Mouse (Mus musculus): ENCODE measurements around the gene Rnf208.

Rnf208 gene

GRCm38 (mm10) chr2:25286837-25287636 is 45.0 kb downstream of the Rnf208 start:
- TF ChIP-seq NANOG (IDR thresholded peaks at IDR 0.05; ENCODE audit: borderline replicate concordance, low read length) (no peak), CTCF (conservative IDR thresholded peaks at IDR 0.05; ENCODE audit: low read length) (no peak), POU5F1 (IDR thresholded peaks at IDR 0.05; ENCODE audit: borderline replicate concordance, low read length) (no peak)
- peaks cover 55% of the 10 kb centered on the region for H3K4me1 ChIP-seq (replicated peaks; ENCODE audit: low read depth, low read length)
- no peaks in the 10 kb centered on the region for H3K9me3 ChIP-seq (ENCODE audit: low read length)
- H3K27me3 ChIP-seq (ENCODE audit: insufficient read depth, low read length), result peaks cover 51% of the 10 kb centered on the region
- H3K36me3 ChIP-seq (ENCODE audit: insufficient read depth, low read length), result peaks cover 41% of the 10 kb centered on the region
- no peak overlapping the region for H3K4me3 ChIP-seq (replicated peaks; ENCODE audit: low read length)

- peaks cover 61% of the 10 kb centered on the region for H3K27me3 ChIP-seq (ENCODE audit: insufficient read depth, low read length)
- peaks cover 64% of the 10 kb centered on the region for H3K4me1 ChIP-seq (replicated peaks; ENCODE audit: low read depth, low read length)
These were observed 46.0 kb downstream of the Rnf208 start, which contains the start of gene Tmem210 for GRCm38 (mm10) chr2:25287927-25288649. Tmem210 (plus strand) TSS chr2:25288145.

GRCm38 (mm10) chr2:25288734-25289345 is 46.8 kb downstream of the Rnf208 start:
- Histone ChIP-seq H3K4me3 (replicated peaks; ENCODE audit: low read length) (no peak overlapping the region), H3K4me1 (replicated peaks; ENCODE audit: low read depth, low read length) (peaks cover 71% of the 10 kb centered on the region), H3K9me3 (ENCODE audit: low read length) (no peaks in the 10 kb centered on the region), H3K36me3 (ENCODE audit: insufficient read depth, low read length) (peaks cover 27% of the 10 kb centered on the region), H3K27me3 (ENCODE audit: insufficient read depth, low read length) (peaks cover 66% of the 10 kb centered on the region)
- TF ChIP-seq POU5F1 (IDR thresholded peaks at IDR 0.05; ENCODE audit: borderline replicate concordance, low read length) (no peak), CTCF (conservative IDR thresholded peaks at IDR 0.05; ENCODE audit: low read length) (no peak), NANOG (IDR thresholded peaks at IDR 0.05; ENCODE audit: borderline replicate concordance, low read length) (no peak)

More at GRCm38 (mm10) chr2:25287927-25288649, 46.0 kb downstream of the Rnf208 start, which contains the start of gene Tmem210:
- Histone ChIP-seq H3K9me3 (ENCODE audit: low read length) (no peaks in the 10 kb centered on the region), H3K36me3 (ENCODE audit: insufficient read depth, low read length) (peaks cover 30% of the 10 kb centered on the region), H3K4me3 (replicated peaks; ENCODE audit: low read length) (no peak within 1 kb of the TSS)
- TF ChIP-seq NANOG (IDR thresholded peaks at IDR 0.05; ENCODE audit: borderline replicate concordance, low read length) (no peak), CTCF (conservative IDR thresholded peaks at IDR 0.05; ENCODE audit: low read length) (no peak), POU5F1 (IDR thresholded peaks at IDR 0.05; ENCODE audit: borderline replicate concordance, low read length) (no peak)

- H3K4me3 ChIP-seq (replicated peaks; ENCODE audit: low read length), result peak within 1 kb of the TSS; percentile 78
- TF ChIP-seq NANOG (IDR thresholded peaks at IDR 0.05; ENCODE audit: borderline replicate concordance, low read length), result peak; percentile 41; the same call in 1 of the 2 replicates
- TF ChIP-seq CTCF (conservative IDR thresholded peaks at IDR 0.05; ENCODE audit: low read length), result no peak
- H3K9me3 ChIP-seq (ENCODE audit: low read length), result no peaks in the 10 kb centered on the region
- peaks cover 76% of the 10 kb centered on the region for H3K4me1 ChIP-seq (replicated peaks; ENCODE audit: low read depth, low read length)
- peaks cover 68% of the 10 kb centered on the region for H3K27me3 ChIP-seq (ENCODE audit: insufficient read depth, low read length)
- H3K36me3 ChIP-seq (ENCODE audit: insufficient read depth, low read length), result peaks cover 27% of the 10 kb centered on the region
These were observed 47.6 kb downstream of the Rnf208 start, which contains the start of gene Lrrc26 for GRCm38 (mm10) chr2:25289651-25290050. Lrrc26 (plus strand) TSS chr2:25289915.

- Histone ChIP-seq H3K36me3 (ENCODE audit: insufficient read depth, low read length) (peaks cover 27% of the 10 kb centered on the region), H3K27me3 (ENCODE audit: insufficient read depth, low read length) (peaks cover 74% of the 10 kb centered on the region), H3K4me3 (replicated peaks; ENCODE audit: low read length) (peak overlapping the region; percentile 78), H3K4me1 (replicated peaks; ENCODE audit: low read depth, low read length) (peaks cover 82% of the 10 kb centered on the region), H3K9me3 (ENCODE audit: low read length) (no peaks in the 10 kb centered on the region)
- no peak for TF ChIP-seq NANOG (IDR thresholded peaks at IDR 0.05; ENCODE audit: borderline replicate concordance, low read length)
- TF ChIP-seq CTCF (conservative IDR thresholded peaks at IDR 0.05; ENCODE audit: low read length), result no peak
- TF ChIP-seq POU5F1 (IDR thresholded peaks at IDR 0.05; ENCODE audit: borderline replicate concordance, low read length), result no peak
These were observed 48.2 kb downstream of the Rnf208 start for GRCm38 (mm10) chr2:25290101-25290815.

GRCm38 (mm10) chr2:25290816-25291130 is 48.7 kb downstream of the Rnf208 start:
- Histone ChIP-seq H3K4me3 (replicated peaks; ENCODE audit: low read length) (peak overlapping the region; percentile 78), H3K9me3 (ENCODE audit: low read length) (no peaks in the 10 kb centered on the region), H3K4me1 (replicated peaks; ENCODE audit: low read depth, low read length) (peaks cover 82% of the 10 kb centered on the region), H3K27me3 (ENCODE audit: insufficient read depth, low read length) (peaks cover 79% of the 10 kb centered on the region), H3K36me3 (ENCODE audit: insufficient read depth, low read length) (peaks cover 27% of the 10 kb centered on the region)
- TF ChIP-seq POU5F1 (IDR thresholded peaks at IDR 0.05; ENCODE audit: borderline replicate concordance, low read length) (no peak), CTCF (conservative IDR thresholded peaks at IDR 0.05; ENCODE audit: low read length) (no peak), NANOG (IDR thresholded peaks at IDR 0.05; ENCODE audit: borderline replicate concordance, low read length) (no peak)

GRCm38 (mm10) chr2:25291184-25292053 is 49.4 kb downstream of the Rnf208 start:
- TF ChIP-seq NANOG (IDR thresholded peaks at IDR 0.05; ENCODE audit: borderline replicate concordance, low read length) (no peak), CTCF (conservative IDR thresholded peaks at IDR 0.05; ENCODE audit: low read length) (no peak), POU5F1 (IDR thresholded peaks at IDR 0.05; ENCODE audit: borderline replicate concordance, low read length) (no peak)
- Histone ChIP-seq H3K9me3 (ENCODE audit: low read length) (no peaks in the 10 kb centered on the region), H3K27me3 (ENCODE audit: insufficient read depth, low read length) (peaks cover 83% of the 10 kb centered on the region), H3K36me3 (ENCODE audit: insufficient read depth, low read length) (peaks cover 30% of the 10 kb centered on the region), H3K4me3 (replicated peaks; ENCODE audit: low read length) (peak overlapping the region; percentile 78), H3K4me1 (replicated peaks; ENCODE audit: low read depth, low read length) (peaks cover 82% of the 10 kb centered on the region)

Measured in E14TG2a.4 (cell line).